Mouse (Mus musculus) kidney, embryonic 16.5 days (tissue): ENCODE measurements around the gene Dennd1b. TPM values are rescaled to one million over a fixed set of nuclear protein-coding genes. Genes with fewer than 3 reads are reported as not detected.
A peak's percentile ranks its signal among the peaks of the same experiment; 100 is the strongest.

Source experiments
- ATAC-seq: fragments of 200-750 bp; cut with Nextera tagmentation; 2 replicates; pipeline ENCODE4 v1.8.0; 2017; ENCODE audit warnings: moderate TSS enrichment; ENCODE audit not compliant: low FRiP score, low TSS enrichment
- H3K27ac ChIP-seq: fragments of 300-500 bp; sonication (generic); 2 replicates; pipeline ENCODE4 v1.5.1; 2014; ENCODE audit warnings: low read length
- H3K27me3 ChIP-seq: fragments of 300-500 bp; sonication (generic); 2 replicates; pipeline ENCODE4 v1.6.1; 2014; ENCODE audit warnings: low read length, control low read depth, mixed read lengths; ENCODE audit not compliant: insufficient read depth
- H3K36me3 ChIP-seq: fragments of 300-500 bp; sonication (generic); 2 replicates; pipeline ENCODE4 v1.6.1; 2014; ENCODE audit warnings: low read length, control low read depth, mixed read lengths; ENCODE audit not compliant: insufficient read depth
- H3K4me1 ChIP-seq: fragments of 300-500 bp; sonication (generic); 2 replicates; pipeline ENCODE4 v1.6.1; 2014; ENCODE audit warnings: low read length, control low read depth, mixed read lengths; ENCODE audit not compliant: insufficient read depth
- H3K4me2 ChIP-seq: fragments of 300-500 bp; sonication (generic); replicated peaks from 2 replicates; pipeline ENCODE4 v1.6.1; 2014; ENCODE audit warnings: low read depth, low read length
- H3K4me3 ChIP-seq: fragments of 300-500 bp; sonication (generic); 2 replicates; pipeline ENCODE4 v1.5.1; 2014; ENCODE audit warnings: mild to moderate bottlenecking, low read length
- H3K9ac ChIP-seq: fragments of 300-500 bp; sonication (generic); replicated peaks from 2 replicates; pipeline ENCODE4 v1.6.1; 2014; ENCODE audit warnings: low read length
- H3K9me3 ChIP-seq: fragments of 300-500 bp; sonication (generic); 2 replicates; pipeline ENCODE4 v1.6.1; 2016; ENCODE audit warnings: low read length, control low read depth
- WGBS: fragments of 180-500 bp; shearing (Covaris S2); extraction: QIAGEN DNeasy Blood & Tissue Kit; methylation state at CpG from one replicate; pipeline ENCODE4 v1.1.7; 2014; 5-methylcytosine and 5-hydroxymethylcytosine counted together
- polyA plus RNA-seq: library from polyadenylated mRNA; unstranded; fragments of >200 nt; fragmentation: Nextera tagmentation; extraction: Ambion mirVana; gene quantifications from 2 replicates; pipeline ENCODE4 v1.2.1, GENCODE M21; 2015

Dennd1b gene
- polyA plus RNA-seq, 1 experiment from 2014 or later: 8.6 TPM

GRCm38 (mm10) chr1:139145516-139145915 is 182.3 kb downstream of the Dennd1b start:
- Histone ChIP-seq H3K27me3 (no peaks in the 10 kb centered on the region), H3K4me2 (no peak overlapping the region), H3K27ac (no peak overlapping the region), H3K4me3 (no peak overlapping the region), H3K36me3 (peaks cover 7% of the 10 kb centered on the region; the same call in 1 of the 2 replicates), H3K9ac (no peak overlapping the region), H3K4me1 (no peaks in the 10 kb centered on the region), H3K9me3 (no peaks in the 10 kb centered on the region)
- ATAC-seq: no peak
- WGBS: 92% methylated on average over 1 of the region's 2 CpGs

DNA sequence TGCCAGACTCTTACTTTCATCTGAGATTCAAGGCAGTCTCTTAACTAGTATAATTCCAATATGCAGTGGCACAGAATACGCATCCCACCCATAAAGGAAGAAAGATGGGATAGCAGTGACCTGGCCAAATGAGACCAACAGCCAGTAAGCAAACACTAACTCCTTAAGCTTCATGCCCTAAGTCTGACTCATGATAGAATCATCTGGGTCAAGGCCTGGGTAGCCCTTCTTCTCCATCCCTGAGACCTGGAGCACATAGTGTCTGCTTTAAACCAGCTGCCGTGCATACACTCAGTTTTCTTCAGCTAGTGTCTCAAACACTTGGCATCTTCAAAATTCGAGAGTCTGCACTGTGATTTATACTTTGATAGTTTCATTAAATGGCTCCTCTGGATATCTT is 183.1 kb downstream of the Dennd1b start:
- no peaks in the 10 kb centered on the region for H3K4me1 ChIP-seq
- no peaks in the 10 kb centered on the region for H3K9me3 ChIP-seq
- H3K27ac ChIP-seq: no peak overlapping the region
- no peak overlapping the region for H3K4me2 ChIP-seq
- H3K27me3 ChIP-seq: no peaks in the 10 kb centered on the region
- 72% methylated on average over 3 of the region's 3 CpGs for WGBS
- no peak for ATAC-seq
- peaks cover 7% of the 10 kb centered on the region; the same call in 1 of the 2 replicates for H3K36me3 ChIP-seq
- H3K4me3 ChIP-seq: no peak overlapping the region
- H3K9ac ChIP-seq: no peak overlapping the region

- Histone ChIP-seq H3K4me3 (no peak overlapping the region), H3K4me2 (no peak overlapping the region), H3K27ac (no peak overlapping the region), H3K9ac (no peak overlapping the region), H3K4me1 (no peaks in the 10 kb centered on the region), H3K9me3 (no peaks in the 10 kb centered on the region), H3K36me3 (no peaks in the 10 kb centered on the region), H3K27me3 (no peaks in the 10 kb centered on the region)
- 83% methylated on average over 2 of the region's 2 CpGs for WGBS
- ATAC-seq: no peak
These were observed 189.8 kb downstream of the Dennd1b start for GRCm38 (mm10) chr1:139153006-139153405.

DNA sequence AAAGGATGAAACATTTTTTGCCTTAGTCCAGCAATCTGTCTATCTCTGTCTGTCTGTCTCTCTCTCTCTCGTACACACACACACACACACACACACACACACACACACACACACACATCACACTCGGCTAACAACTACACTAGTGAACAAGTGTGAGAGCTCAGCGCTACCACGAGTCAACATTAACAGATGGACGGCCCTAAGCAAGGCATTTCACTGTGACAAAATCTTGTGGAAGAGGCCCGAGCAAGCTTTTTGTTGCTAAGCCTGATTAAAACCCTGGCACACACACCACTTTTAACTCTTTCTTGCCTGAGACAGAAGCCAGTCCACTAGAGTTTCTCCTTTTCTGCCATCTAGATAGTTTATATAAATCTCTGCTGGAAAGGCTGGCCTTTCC is 190.3 kb downstream of the Dennd1b start:
- H3K9ac ChIP-seq: no peak overlapping the region
- no peak for ATAC-seq
- no peaks in the 10 kb centered on the region for H3K4me1 ChIP-seq
- WGBS: 62% methylated on average over 6 of the region's 6 CpGs
- H3K9me3 ChIP-seq: no peaks in the 10 kb centered on the region
- H3K27ac ChIP-seq: no peak overlapping the region
- H3K36me3 ChIP-seq: no peaks in the 10 kb centered on the region
- no peaks in the 10 kb centered on the region for H3K27me3 ChIP-seq
- no peak overlapping the region for H3K4me2 ChIP-seq
- no peak overlapping the region for H3K4me3 ChIP-seq

DNA sequence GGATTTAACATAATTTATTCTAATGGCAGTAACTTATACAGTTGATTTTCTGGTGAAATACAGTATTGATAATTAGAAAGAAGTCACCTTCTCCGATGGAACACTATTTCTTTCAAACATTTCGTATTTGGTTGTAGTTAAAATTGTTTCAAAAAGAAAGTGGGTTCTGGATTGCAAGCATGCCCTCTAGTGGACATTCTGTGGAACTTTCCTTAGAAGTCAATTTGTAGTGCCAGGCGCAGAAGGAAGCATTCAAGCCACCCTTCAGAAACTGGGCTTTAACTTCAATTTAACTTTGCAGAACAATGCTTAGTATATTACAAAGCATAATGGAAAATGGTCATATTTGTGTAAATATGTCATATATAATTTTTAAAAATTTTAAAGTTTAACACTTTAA is 193.2 kb downstream of the Dennd1b start:
- no peak overlapping the region for H3K9ac ChIP-seq
- 31% methylated on average over 3 of the region's 3 CpGs for WGBS
- no peak overlapping the region for H3K4me2 ChIP-seq
- H3K27ac ChIP-seq: no peak overlapping the region
- no peaks in the 10 kb centered on the region for H3K27me3 ChIP-seq
- no peak for ATAC-seq
- no peaks in the 10 kb centered on the region for H3K4me1 ChIP-seq
- no peak overlapping the region for H3K4me3 ChIP-seq
- no peaks in the 10 kb centered on the region for H3K36me3 ChIP-seq
- no peaks in the 10 kb centered on the region for H3K9me3 ChIP-seq

DNA sequence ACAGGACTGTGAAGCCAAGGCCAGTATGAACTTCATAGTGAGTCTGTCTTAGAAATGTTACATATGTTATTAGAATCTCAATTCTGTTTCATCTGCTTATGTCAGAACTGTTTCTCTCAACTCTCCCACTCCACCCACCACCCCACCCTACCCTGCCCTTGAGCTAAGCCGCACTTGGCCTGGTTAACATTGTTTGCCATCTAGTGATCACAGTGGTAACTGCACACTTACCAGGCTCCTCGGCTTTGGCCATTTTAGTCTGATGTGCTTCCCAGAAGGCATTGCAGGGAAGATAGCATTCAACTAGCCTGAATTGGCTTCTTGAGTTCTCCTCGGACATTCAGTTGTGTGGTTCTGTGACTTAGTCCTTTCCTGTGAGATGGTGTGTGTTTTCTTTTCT is 198.4 kb downstream of the Dennd1b start:
- WGBS: 65% methylated on average over 3 of the region's 3 CpGs
- Histone ChIP-seq H3K27ac (no peak overlapping the region), H3K4me1 (no peaks in the 10 kb centered on the region), H3K9ac (no peak overlapping the region), H3K9me3 (no peaks in the 10 kb centered on the region), H3K4me3 (no peak overlapping the region), H3K36me3 (no peaks in the 10 kb centered on the region), H3K27me3 (no peaks in the 10 kb centered on the region), H3K4me2 (no peak overlapping the region)
- ATAC-seq: no peak

DNA sequence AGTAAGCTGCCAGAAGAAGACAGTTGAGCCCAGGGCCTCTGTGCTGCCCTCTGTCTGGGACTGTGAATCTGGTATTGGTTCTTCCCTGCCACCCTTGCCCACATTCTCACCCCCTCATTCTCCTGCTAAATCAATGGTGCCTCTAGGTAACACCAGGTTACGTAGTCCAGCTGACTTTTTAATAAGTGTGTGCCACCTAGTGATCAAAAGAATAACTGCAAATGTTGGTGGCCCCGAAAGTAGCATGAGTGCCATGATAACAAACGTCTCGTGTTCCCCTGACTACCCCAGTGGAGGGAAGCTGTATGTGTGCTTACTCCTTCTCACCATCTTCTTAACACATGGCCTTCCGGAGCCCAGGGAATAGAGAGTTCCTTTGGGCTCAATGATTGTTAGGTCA is 199.6 kb downstream of the Dennd1b start:
- H3K36me3 ChIP-seq: no peaks in the 10 kb centered on the region
- H3K27ac ChIP-seq: no peak overlapping the region
- no peak overlapping the region for H3K4me3 ChIP-seq
- no peak overlapping the region for H3K9ac ChIP-seq
- 35% methylated on average over 5 of the region's 5 CpGs for WGBS
- H3K27me3 ChIP-seq: no peaks in the 10 kb centered on the region
- no peaks in the 10 kb centered on the region for H3K4me1 ChIP-seq
- no peaks in the 10 kb centered on the region for H3K9me3 ChIP-seq
- ATAC-seq: 0 out of 2 replicates have a peak, but pooled peaks have one; percentile 31
- H3K4me2 ChIP-seq: no peak overlapping the region

DNA sequence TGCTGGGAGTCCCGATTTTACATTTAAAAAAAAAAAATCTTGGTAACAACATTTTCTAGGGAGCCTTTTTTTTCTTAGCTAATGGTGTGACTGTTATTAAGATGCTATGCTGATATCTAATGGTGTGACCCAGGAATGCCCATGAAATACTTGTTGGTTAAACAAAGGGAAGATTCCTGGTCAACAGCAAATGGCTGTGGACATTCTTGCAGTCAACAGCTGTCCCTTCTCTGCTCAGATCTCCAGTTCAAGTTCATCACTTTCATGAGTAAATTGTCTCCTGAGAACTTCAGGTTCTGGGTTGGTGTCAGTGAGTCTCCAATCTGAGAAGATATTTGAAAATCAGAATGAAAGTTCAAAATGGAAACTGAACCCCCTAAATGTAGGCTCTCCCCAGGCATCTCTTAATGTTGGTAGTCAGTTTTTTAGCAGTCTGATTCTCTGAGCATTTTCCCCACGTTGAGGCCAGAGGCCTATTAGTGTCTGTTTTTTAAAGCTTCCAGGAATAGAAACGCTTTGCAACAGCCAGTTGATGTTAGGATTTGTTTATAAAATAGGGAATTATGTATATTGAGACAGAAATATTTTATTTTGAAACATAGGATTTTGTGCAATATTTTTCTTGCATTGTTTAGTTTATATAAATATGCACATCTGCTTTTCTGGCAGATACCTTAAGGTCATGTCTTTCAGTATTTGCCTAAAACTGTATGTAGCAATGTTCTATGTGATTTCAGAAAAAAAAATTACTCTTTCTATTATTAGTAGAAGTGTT is 211.0 kb downstream of the Dennd1b start:
- H3K9ac ChIP-seq: no peak overlapping the region
- no peak overlapping the region for H3K27ac ChIP-seq
- H3K4me1 ChIP-seq: no peaks in the 10 kb centered on the region
- no peaks in the 10 kb centered on the region for H3K27me3 ChIP-seq
- peaks cover 7% of the 10 kb centered on the region for H3K36me3 ChIP-seq
- ATAC-seq: no peak
- no peaks in the 10 kb centered on the region for H3K9me3 ChIP-seq
- H3K4me2 ChIP-seq: no peak overlapping the region
- H3K4me3 ChIP-seq: no peak overlapping the region
- 78% methylated on average over 3 of the region's 3 CpGs for WGBS

GRCm38 (mm10) chr1:139179707-139180106 is 216.5 kb downstream of the Dennd1b start:
- no peaks in the 10 kb centered on the region for H3K9me3 ChIP-seq
- ATAC-seq: no peak
- no peak overlapping the region for H3K27ac ChIP-seq
- no peaks in the 10 kb centered on the region for H3K36me3 ChIP-seq
- H3K27me3 ChIP-seq: no peaks in the 10 kb centered on the region
- 73% methylated on average over 1 of the region's 1 CpGs for WGBS
- no peak overlapping the region for H3K9ac ChIP-seq
- H3K4me1 ChIP-seq: no peaks in the 10 kb centered on the region
- no peak overlapping the region for H3K4me2 ChIP-seq
- no peak overlapping the region for H3K4me3 ChIP-seq

GRCm38 (mm10) chr1:139180481-139181149 is 217.4 kb downstream of the Dennd1b start:
- H3K27me3 ChIP-seq: no peaks in the 10 kb centered on the region
- no peak for ATAC-seq
- H3K4me1 ChIP-seq: no peaks in the 10 kb centered on the region
- H3K36me3 ChIP-seq: no peaks in the 10 kb centered on the region
- H3K4me3 ChIP-seq: no peak overlapping the region
- H3K9ac ChIP-seq: no peak overlapping the region
- WGBS: 69% methylated on average over 6 of the region's 6 CpGs
- no peaks in the 10 kb centered on the region for H3K9me3 ChIP-seq
- H3K4me2 ChIP-seq: no peak overlapping the region
- H3K27ac ChIP-seq: no peak overlapping the region
